12 mouse cellular contexts compared by ENCODE assay signal in genomic region chr4:147018400-147018799, GRCm38 (mm10). TPM values are rescaled to one million over a fixed set of nuclear protein-coding genes. Genes with fewer than 3 reads are reported as not detected.
"Had no signal": no experiment of that assay in that cellular context is flagged by ENCODE, and none has a peak within 500 bp of the region (broad histone marks: within the 10 kb centered on the region; RNA-seq: fewer than 3 reads in every experiment).

No protein-coding gene starts in this region.

RNA-seq across cellular contexts. Expression of gene Rex2, which starts 3.2 kb away (rescaled TPM):
- total RNA-seq: neutrophil, adult 5-6 weeks had no signal
- polyA plus RNA-seq: neural tube, embryonic 13.5 days; neural tube, embryonic 14.5 days; neural tube, embryonic 15.5 days; small intestine, adult 2 months; spleen, adult 2 months; stomach, embryonic 15.5 days; stomach, embryonic 16.5 days; stomach, postnatal 0 days; thymus, adult 2 months; thymus, postnatal 0 days had no signal

RNA-seq across cellular contexts. Expression of gene Zfp989, which starts 46.6 kb away (rescaled TPM):
- total RNA-seq: neutrophil, adult 5-6 weeks had no signal
- polyA plus RNA-seq: small intestine, adult 2 months; spleen, adult 2 months; stomach, embryonic 15.5 days; stomach, embryonic 16.5 days; stomach, postnatal 0 days; thymus, adult 2 months; urinary bladder, adult 2 months had no signal
